Mouse (Mus musculus) megakaryocyte, embryonic 14.5 days (primary cell): ENCODE measurements around the gene Mon2. TPM values are rescaled to one million over a fixed set of nuclear protein-coding genes. Genes with fewer than 3 reads are reported as not detected.

Experiments used
- H3K27me3 ChIP-seq: replicated peaks from 2 replicates; pipeline ENCODE3; 2012; ENCODE audit warnings: inconsistent platforms
- H3K36me3 ChIP-seq: replicated peaks from 2 replicates; pipeline ENCODE3; 2012; ENCODE audit warnings: low read length, inconsistent platforms, mixed read lengths
- H3K4me1 ChIP-seq: 2 replicates; pipeline ENCODE4 v1.6.1; 2012; ENCODE audit warnings: inconsistent platforms
- H3K4me3 ChIP-seq: replicated peaks from 2 replicates; pipeline ENCODE3; 2012; ENCODE audit warnings: moderate library complexity, mild to moderate bottlenecking, inconsistent platforms
- H3K9me3 ChIP-seq: 2 replicates; pipeline ENCODE4 v1.6.1; 2012; ENCODE audit warnings: inconsistent platforms
- FLI1 ChIP-seq: IDR thresholded peaks from 2 replicates; pipeline ENCODE4 v1.6.1; 2012; ENCODE audit warnings: low read length, inconsistent platforms, mixed read lengths
- GATA1 ChIP-seq: IDR thresholded peaks from 3 replicates; pipeline ENCODE4 v1.6.1; 2012; ENCODE audit warnings: mixed read lengths, low read length, inconsistent platforms, borderline replicate concordance
- polyA plus RNA-seq: library from polyadenylated mRNA; stranded (reverse); fragments of >175 nt; gene quantifications from 2 replicates; pipeline ENCODE4 v1.2.3, GENCODE M21; 2012; ENCODE audit warnings: low replicate concordance; ENCODE audit not compliant: insufficient read depth

The Mon2 gene
- polyA plus RNA-seq, 1 experiment = 3.6 TPM

GRCm38 (mm10) chr10:123071997-123072396 lies 4.3 kb downstream of the Mon2 start:
- Histone ChIP-seq H3K36me3 (peaks cover 28% of the 10 kb centered on the region), H3K4me3 (no peak overlapping the region), H3K27me3 (no peaks in the 10 kb centered on the region), H3K9me3 (peaks cover 7% of the 10 kb centered on the region; the same call in 1 of the 2 replicates), H3K4me1 (peaks cover 33% of the 10 kb centered on the region)
- TF ChIP-seq GATA1 (no peak), FLI1 (no peak)

GRCm38 (mm10) chr10:123063021-123063420 lies 13.3 kb downstream of the Mon2 start:
- Histone ChIP-seq H3K27me3 (no peaks in the 10 kb centered on the region), H3K36me3 (peaks cover 9% of the 10 kb centered on the region), H3K4me3 (no peak overlapping the region), H3K4me1 (peaks cover 27% of the 10 kb centered on the region), H3K9me3 (no peaks in the 10 kb centered on the region)
- TF ChIP-seq FLI1 = no peak
- no peak for TF ChIP-seq GATA1

DNA sequence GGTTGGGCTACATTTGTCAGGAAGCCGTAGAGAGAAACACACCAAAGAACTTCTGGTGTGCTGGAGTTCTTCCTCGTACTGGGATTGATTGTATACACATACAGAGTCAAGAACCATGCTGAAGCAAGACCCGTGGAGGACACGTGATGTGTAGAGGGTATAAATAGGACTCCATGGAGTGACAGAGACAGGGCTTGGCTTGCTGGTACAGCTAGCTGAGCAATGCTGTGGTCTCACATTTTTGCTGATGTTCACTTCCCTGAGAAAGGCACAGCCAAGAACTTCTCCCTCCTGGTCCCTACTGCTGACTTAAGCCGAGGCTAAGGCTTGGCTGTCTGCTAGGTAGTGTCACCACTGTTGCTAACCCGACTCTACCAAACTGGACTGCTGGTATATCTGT lies 15.5 kb downstream of the Mon2 start:
- peak overlapping the region; percentile 29 for H3K4me3 ChIP-seq
- no peaks in the 10 kb centered on the region for H3K9me3 ChIP-seq
- H3K27me3 ChIP-seq = no peaks in the 10 kb centered on the region
- H3K36me3 ChIP-seq = peaks cover 18% of the 10 kb centered on the region
- TF ChIP-seq FLI1 (no peak), GATA1 (no peak)
- peaks cover 31% of the 10 kb centered on the region for H3K4me1 ChIP-seq

DNA sequence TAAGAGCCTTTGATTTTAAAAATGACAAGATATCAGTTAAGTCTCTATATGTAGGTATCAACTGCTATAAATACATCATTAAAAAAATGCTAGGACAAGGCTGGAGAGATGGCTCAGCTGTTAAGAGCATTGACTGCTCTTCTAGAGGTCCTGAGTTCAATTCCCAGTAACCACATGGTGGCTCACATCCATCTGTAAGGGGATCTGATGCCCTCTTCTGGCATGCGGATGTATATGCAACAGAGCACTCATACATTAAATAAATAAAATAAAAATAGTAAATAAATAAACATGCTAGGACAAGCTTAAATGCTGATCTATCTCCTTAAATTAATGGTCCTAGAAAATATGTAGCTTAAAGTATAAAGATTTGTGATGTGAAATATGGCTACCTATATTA lies 19.2 kb downstream of the Mon2 start:
- Histone ChIP-seq H3K4me1 (peaks cover 31% of the 10 kb centered on the region), H3K9me3 (no peaks in the 10 kb centered on the region), H3K36me3 (peaks cover 42% of the 10 kb centered on the region), H3K27me3 (no peaks in the 10 kb centered on the region), H3K4me3 (no peak overlapping the region)
- no peak for TF ChIP-seq GATA1
- no peak for TF ChIP-seq FLI1

DNA sequence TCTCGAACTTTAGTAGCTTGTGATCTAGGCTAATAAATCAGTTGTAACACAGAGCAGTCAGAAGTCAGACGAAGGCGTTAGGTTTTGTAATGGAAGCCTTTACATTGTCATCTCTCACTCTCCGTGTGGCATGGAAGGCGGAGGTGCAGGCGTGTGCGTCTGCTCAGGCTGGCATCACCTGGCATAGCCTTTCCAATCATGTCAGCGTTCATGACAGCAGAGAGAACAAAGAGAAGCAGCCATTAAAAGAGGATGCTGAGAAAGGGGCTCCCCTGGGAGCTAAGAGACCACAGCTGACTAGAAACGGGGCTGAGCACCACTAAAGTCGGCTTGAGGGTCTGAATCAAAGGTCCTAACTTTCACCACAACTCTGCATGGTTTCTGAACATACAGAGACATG lies 19.8 kb downstream of the Mon2 start:
- Histone ChIP-seq H3K9me3 (no peaks in the 10 kb centered on the region), H3K36me3 (peaks cover 48% of the 10 kb centered on the region), H3K27me3 (no peaks in the 10 kb centered on the region), H3K4me3 (no peak overlapping the region), H3K4me1 (peaks cover 26% of the 10 kb centered on the region)
- TF ChIP-seq GATA1 = no peak
- TF ChIP-seq FLI1 = no peak

GRCm38 (mm10) chr10:123055205-123056000 lies 20.9 kb downstream of the Mon2 start:
- no peaks in the 10 kb centered on the region for H3K27me3 ChIP-seq
- peaks cover 59% of the 10 kb centered on the region for H3K36me3 ChIP-seq
- TF ChIP-seq GATA1 = no peak
- no peak for TF ChIP-seq FLI1
- no peaks in the 10 kb centered on the region for H3K9me3 ChIP-seq
- peaks cover 16% of the 10 kb centered on the region for H3K4me1 ChIP-seq
- no peak overlapping the region for H3K4me3 ChIP-seq

DNA sequence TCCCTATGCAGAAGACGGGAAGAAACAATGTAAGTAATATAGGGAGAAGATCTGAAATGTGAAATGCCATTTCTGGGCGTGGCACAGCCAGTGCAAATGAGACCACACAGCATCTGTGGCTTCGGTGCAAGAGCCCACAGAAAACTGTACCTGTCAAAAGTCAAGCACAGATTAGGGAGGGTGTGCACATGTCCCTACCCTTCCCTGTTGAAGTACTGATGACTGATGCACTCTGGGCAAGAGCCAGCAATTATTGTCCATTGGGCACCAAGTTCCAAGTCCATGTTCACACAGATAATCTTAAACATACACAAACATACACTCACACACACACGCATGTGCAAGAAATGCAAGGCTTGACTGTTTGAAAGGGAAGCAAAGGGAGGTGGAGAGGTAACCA lies 22.7 kb downstream of the Mon2 start:
- no peaks in the 10 kb centered on the region for H3K9me3 ChIP-seq
- TF ChIP-seq GATA1 (no peak), FLI1 (no peak)
- no peak overlapping the region for H3K4me3 ChIP-seq
- H3K27me3 ChIP-seq = no peaks in the 10 kb centered on the region
- peaks cover 16% of the 10 kb centered on the region for H3K4me1 ChIP-seq
- H3K36me3 ChIP-seq = peaks cover 71% of the 10 kb centered on the region

- Histone ChIP-seq H3K36me3 (peaks cover 68% of the 10 kb centered on the region), H3K27me3 (no peaks in the 10 kb centered on the region)
Observed at GRCm38 (mm10) chr10:123052021-123052420, 24.3 kb downstream of the Mon2 start.

GRCm38 (mm10) chr10:123048730-123049129 lies 27.6 kb downstream of the Mon2 start:
- Histone ChIP-seq H3K36me3 (peaks cover 81% of the 10 kb centered on the region), H3K27me3 (no peaks in the 10 kb centered on the region), H3K9me3 (no peaks in the 10 kb centered on the region), H3K4me3 (no peak overlapping the region), H3K4me1 (peaks cover 14% of the 10 kb centered on the region)
- TF ChIP-seq FLI1 (no peak), GATA1 (no peak)

More at GRCm38 (mm10) chr10:123052021-123052420, 24.3 kb downstream of the Mon2 start:
- Histone ChIP-seq H3K4me1 (peaks cover 16% of the 10 kb centered on the region), H3K9me3 (no peaks in the 10 kb centered on the region), H3K4me3 (no peak overlapping the region)
- TF ChIP-seq GATA1 (no peak), FLI1 (no peak)

DNA sequence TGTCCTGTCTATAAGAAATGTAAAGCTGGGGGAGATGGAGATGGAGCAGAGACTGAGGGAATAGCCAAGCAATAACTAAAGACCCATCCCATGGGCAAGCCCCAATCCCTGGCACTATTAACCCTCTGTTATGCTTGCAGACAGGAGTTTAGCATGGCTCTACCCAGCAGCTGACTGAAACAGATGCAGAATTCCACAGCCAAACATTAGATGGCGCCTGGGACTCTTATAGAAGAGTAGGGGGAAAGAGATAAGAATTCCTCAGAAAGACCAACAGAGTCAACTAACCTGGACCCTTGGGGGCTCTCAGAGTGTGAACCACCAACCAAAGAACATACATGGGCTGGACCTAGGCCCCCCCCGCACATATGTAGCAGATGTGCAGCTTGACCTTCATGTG lies 36.4 kb downstream of the Mon2 start:
- H3K9me3 ChIP-seq = no peaks in the 10 kb centered on the region
- H3K4me1 ChIP-seq = no peaks in the 10 kb centered on the region
- H3K27me3 ChIP-seq = no peaks in the 10 kb centered on the region
- H3K4me3 ChIP-seq = no peak overlapping the region
- peaks cover 93% of the 10 kb centered on the region for H3K36me3 ChIP-seq
- no peak for TF ChIP-seq GATA1
- no peak for TF ChIP-seq FLI1
